8 mouse cellular contexts compared by ENCODE assay signal in genomic region chr5:33203691-33204242, GRCm38 (mm10). TPM values are rescaled to one million over a fixed set of nuclear protein-coding genes. Genes with fewer than 3 reads are reported as not detected.
DNase-seq lines count a peak whose midpoint lies in the region; ATAC-seq lines count a peak whose summit lies in the region.

No protein-coding gene starts in this region.

- H3K27ac ChIP-seq in hindbrain, embryonic 12.5 days = no peak overlapping the region

- DNase-seq in R1 (ENCODE audit: low read depth, low spot score) = peak; percentile 83
- DNase-seq in cerebellum, adult 9-11 months = peak; percentile 65
- peak; percentile 35 to 92 for DNase-seq in frontal cortex, adult 2 months (ENCODE audit: extremely low spot score in 1 of 2, low spot score in 1 of 2)
- peak; percentile 81 to 86 for DNase-seq in layer of hippocampus, postnatal 10 days (ENCODE audit: low spot score in 2 of 2)
- peak; percentile 89 for DNase-seq in lung, postnatal 14 days
- peak; percentile 38 for DNase-seq in retina, adult 2 months (ENCODE audit: low read depth, low spot score)
- peak; percentile 75 for DNase-seq in thymus, postnatal 25 days

- H3K4me1 ChIP-seq in hindbrain, embryonic 12.5 days = peaks cover 2% of the 10 kb centered on the region; the same call in 1 of the 2 replicates

- no peak for ATAC-seq in hindbrain, embryonic 12.5 days (ENCODE audit: low FRiP score)

- H3K27me3 ChIP-seq in hindbrain, embryonic 12.5 days = no peaks in the 10 kb centered on the region

- H3K4me2 ChIP-seq in hindbrain, embryonic 12.5 days (replicated peaks) = peak overlapping the region; percentile 37; the same call in 1 of the 2 replicates

- 19% methylated on average over 9 of the region's 9 CpGs for WGBS in hindbrain, embryonic 12.5 days

- no peak overlapping the region for H3K4me3 ChIP-seq in hindbrain, embryonic 12.5 days

- no peaks in the 10 kb centered on the region for H3K9me3 ChIP-seq in hindbrain, embryonic 12.5 days (replicated peaks)

- no peaks in the 10 kb centered on the region for H3K36me3 ChIP-seq in hindbrain, embryonic 12.5 days

- H3K9ac ChIP-seq in hindbrain, embryonic 12.5 days = no peak overlapping the region

RNA-seq across cellular contexts. Expression of gene Spon2, which starts 14.5 kb away (rescaled TPM):
- 0.40 and 0.50 TPM in 2 replicates for polyA plus RNA-seq in frontal cortex, adult 2 months (2012; rRNA removed)
- polyA plus RNA-seq in hindbrain, embryonic 12.5 days (2016; fragmentation: Nextera tagmentation; extraction: Ambion mirVana) = 3.3 and 3.7 TPM in 2 replicates
- total RNA-seq in layer of hippocampus, postnatal 10 days (2021) = under 1 TPM; 0.45 to 0.75 TPM

Comparison
In these comparisons a context has a peak if more than half of its experiments do, and no peak if none do; other contexts are left out.
1. DNase-seq: peak in every context shown above with its lines; median percentile 89 in lung, postnatal 14 days; 84 in layer of hippocampus, postnatal 10 days; 83 in R1; 75 in thymus, postnatal 25 days; 65 in cerebellum, adult 9-11 months; 64 in frontal cortex, adult 2 months; 38 in retina, adult 2 months.